In the genomic region with DNA sequence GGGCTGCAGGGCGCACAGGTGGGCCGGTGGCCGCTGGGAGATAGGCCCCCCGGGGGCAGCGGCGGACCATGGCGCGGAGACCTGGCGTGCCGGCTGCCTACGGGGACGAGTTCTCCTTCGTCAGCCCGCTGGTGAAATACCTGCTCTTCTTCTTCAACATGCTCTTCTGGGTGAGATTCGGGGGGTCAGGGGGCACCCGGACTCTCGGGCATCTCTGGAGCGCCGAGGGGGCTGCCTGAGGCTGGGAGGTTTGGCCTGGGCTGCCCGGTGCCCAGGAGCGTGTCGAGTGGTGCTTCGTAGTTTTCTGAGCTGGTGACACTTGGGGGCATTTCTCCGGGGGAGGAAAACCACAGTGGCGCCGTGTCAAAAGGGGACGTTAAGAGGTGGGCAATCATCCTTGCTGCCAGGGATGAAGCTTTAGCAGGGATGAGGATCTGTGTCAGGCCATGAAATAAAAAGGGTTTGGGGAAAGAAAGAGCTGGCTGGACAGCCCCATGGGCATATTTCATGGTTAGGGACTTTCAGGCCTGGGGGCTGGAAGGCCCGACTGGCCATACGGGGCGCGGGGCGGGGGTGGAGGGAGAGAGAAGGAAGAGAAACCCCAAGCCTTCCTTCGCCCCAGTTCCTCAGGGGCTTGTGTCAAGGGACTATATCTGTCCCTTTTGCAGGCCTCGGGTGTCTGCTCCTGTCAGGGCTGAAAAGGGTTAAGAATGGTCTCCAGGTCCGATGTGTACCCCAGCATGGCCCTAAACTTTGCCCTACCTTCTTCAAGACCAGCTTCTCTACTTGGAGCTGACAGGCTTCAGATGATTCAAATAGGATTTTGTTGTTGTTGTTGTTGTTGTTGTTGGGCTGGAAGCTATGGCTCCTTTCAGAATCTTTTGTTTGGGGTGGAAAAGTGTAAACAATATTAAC, we compare ENCODE assay signal across 8 mouse cellular contexts. TPM values are rescaled to one million over a fixed set of nuclear protein-coding genes. Genes with fewer than 3 reads are reported as not detected.
DNase-seq lines count a peak whose midpoint lies in the region; ATAC-seq and TF ChIP-seq lines count a peak whose summit lies in the region.

No protein-coding gene starts in this region.

- peaks cover 41% of the 10 kb centered on the region for H3K27me3 ChIP-seq in heart, embryonic 12.5 days (replicated peaks)
- H3K27me3 ChIP-seq in ES-Bruce4 (ENCODE audit: control insufficient read depth, insufficient read depth, low read length, poor library complexity, severe bottlenecking), result no peaks in the 10 kb centered on the region
- H3K27me3 ChIP-seq in forebrain, embryonic 15.5 days, result peaks cover 10% of the 10 kb centered on the region; the same call in 1 of the 2 replicates
- H3K27me3 ChIP-seq in liver, embryonic 11.5 days (replicated peaks; ENCODE audit: control insufficient read depth, insufficient read depth, low read length), result peaks cover 20% of the 10 kb centered on the region

- H3K4me3 ChIP-seq in heart, embryonic 12.5 days, result peak overlapping the region; percentile 93
- H3K4me3 ChIP-seq in ES-Bruce4 (ENCODE audit: low read depth, low read length), result peak overlapping the region; percentile 76
- peak overlapping the region; percentile 66 for H3K4me3 ChIP-seq in forebrain, embryonic 15.5 days
- H3K4me3 ChIP-seq in liver, embryonic 11.5 days (ENCODE audit: low read depth, low read length), result peak overlapping the region; percentile 90

- peak overlapping the region; percentile 93 for H3K9ac ChIP-seq in heart, embryonic 12.5 days
- peak overlapping the region; percentile 83 for H3K9ac ChIP-seq in ES-Bruce4 (ENCODE audit: low read depth, poor library complexity, severe bottlenecking)
- H3K9ac ChIP-seq in forebrain, embryonic 15.5 days (replicated peaks), result peak overlapping the region; percentile 71
- peak overlapping the region; percentile 95 for H3K9ac ChIP-seq in liver, embryonic 11.5 days (ENCODE audit: low read depth, low read length)

- peak overlapping the region; percentile 99 for H3K4me2 ChIP-seq in heart, embryonic 12.5 days
- peak overlapping the region; percentile 96 for H3K4me2 ChIP-seq in forebrain, embryonic 15.5 days (replicated peaks)
- H3K4me2 ChIP-seq in liver, embryonic 11.5 days, result peak overlapping the region; percentile 73

- TF ChIP-seq POLR2A in ES-Bruce4 (IDR thresholded peaks at IDR 0.05; ENCODE audit: insufficient read depth, low read length), result no peak

- no peaks in the 10 kb centered on the region for H3K9me3 ChIP-seq in heart, embryonic 12.5 days (replicated peaks)
- H3K9me3 ChIP-seq in ES-Bruce4 (replicated peaks; ENCODE audit: control insufficient read depth, insufficient read depth, low read length, poor library complexity, severe bottlenecking), result no peaks in the 10 kb centered on the region
- no peaks in the 10 kb centered on the region for H3K9me3 ChIP-seq in forebrain, embryonic 15.5 days
- H3K9me3 ChIP-seq in liver, embryonic 11.5 days (ENCODE audit: control insufficient read depth, low read length), result no peaks in the 10 kb centered on the region

- TF ChIP-seq CTCF in ES-Bruce4 (IDR thresholded peaks at IDR 0.05; ENCODE audit: low read depth, low read length), result no peak

- ATAC-seq in heart, embryonic 12.5 days (ENCODE audit: insufficient number of reproducible peaks, low FRiP score), result no peak
- ATAC-seq in forebrain, embryonic 15.5 days (replicated peaks), result peak; percentile 44; the same call in 1 of the 2 replicates
- ATAC-seq in liver, embryonic 11.5 days (replicated peaks; ENCODE audit: low FRiP score), result no peak
- no peak for ATAC-seq in erythroid progenitor cell, adult 5-6 weeks (replicated peaks; ENCODE audit: low FRiP score, poor library complexity, severe bottlenecking)

- no peak overlapping the region for H3K27ac ChIP-seq in heart, embryonic 12.5 days (ENCODE audit: poor library complexity, severe bottlenecking)
- H3K27ac ChIP-seq in ES-Bruce4 (ENCODE audit: insufficient read depth, low read length), result no peak overlapping the region
- no peak overlapping the region for H3K27ac ChIP-seq in forebrain, embryonic 15.5 days (replicated peaks)
- peak overlapping the region; percentile 77 for H3K27ac ChIP-seq in liver, embryonic 11.5 days (ENCODE audit: low read depth, low read length)

- peaks cover 18% of the 10 kb centered on the region for H3K4me1 ChIP-seq in heart, embryonic 12.5 days (replicated peaks)
- H3K4me1 ChIP-seq in ES-Bruce4 (ENCODE audit: control insufficient read depth, insufficient read depth, low read length), result no peaks in the 10 kb centered on the region
- H3K4me1 ChIP-seq in forebrain, embryonic 15.5 days, result peaks cover 13% of the 10 kb centered on the region
- peaks cover 17% of the 10 kb centered on the region for H3K4me1 ChIP-seq in liver, embryonic 11.5 days (replicated peaks; ENCODE audit: control insufficient read depth, insufficient read depth, low read length)

- no peak for TF ChIP-seq EP300 in ES-Bruce4 (IDR thresholded peaks at IDR 0.05; ENCODE audit: insufficient read depth, low read depth, low read length)

- 8% methylated on average over 35 of the region's 35 CpGs for WGBS in heart, embryonic 12.5 days
- WGBS in forebrain, embryonic 15.5 days, result 3% methylated on average over 34 of the region's 35 CpGs
- 4% methylated on average over 35 of the region's 35 CpGs for WGBS in liver, embryonic 11.5 days

- DNase-seq in heart, adult 11 months, result no peak
- DNase-seq in liver, embryonic 11.5 days (ENCODE audit: low spot score), result peak; percentile 58
- DNase-seq in adrenal gland, postnatal 14 days, result no peak
- no peak for DNase-seq in urinary bladder, adult 2 months (ENCODE audit: low spot score)

- no peaks in the 10 kb centered on the region for H3K36me3 ChIP-seq in heart, embryonic 12.5 days
- no peaks in the 10 kb centered on the region for H3K36me3 ChIP-seq in ES-Bruce4 (ENCODE audit: control insufficient read depth, insufficient read depth, low read length, poor library complexity, severe bottlenecking)
- H3K36me3 ChIP-seq in forebrain, embryonic 15.5 days, result no peaks in the 10 kb centered on the region
- H3K36me3 ChIP-seq in liver, embryonic 11.5 days (ENCODE audit: control insufficient read depth, insufficient read depth, low read length), result 0 out of 2 replicates have a peak, but pooled peaks cover 2% of the 10 kb centered on the region

RNA-seq across cellular contexts. Expression of a gene that starts 0.6 kb away (rescaled TPM):
- polyA plus RNA-seq in heart, embryonic 12.5 days (2016; fragmentation: Nextera tagmentation; extraction: Ambion mirVana), result 11.2 and 11.9 TPM in 2 replicates
- polyA plus RNA-seq in ES-Bruce4 (2011; ENCODE audit: insufficient read depth, insufficient read length, low read depth, missing spikeins), result 7.1 and 9.6 TPM in 2 replicates
- 5.0 and 7.4 TPM in 2 replicates for polyA plus RNA-seq in forebrain, embryonic 15.5 days (2015; fragmentation: Nextera tagmentation; extraction: Ambion mirVana)
- 44.8 and 53.0 TPM in 2 replicates for polyA plus RNA-seq in liver, embryonic 11.5 days (2014; fragmentation: Nextera tagmentation; extraction: Ambion mirVana)
- total RNA-seq in adrenal gland, postnatal 14 days (2021), result 3.8 and 8.0 TPM in 2 replicates
- 2.0 and 2.2 TPM in 2 replicates for polyA plus RNA-seq in urinary bladder, adult 2 months (2012; rRNA removed)
- 519 and 520 TPM in 2 replicates for total RNA-seq in erythroid progenitor cell, adult 5-6 weeks (2015; ENCODE audit: low replicate concordance)
- total RNA-seq in erythroid progenitor cell, adult 5-6 weeks (2017; ENCODE audit: low replicate concordance), result 729 and 794 TPM in 2 replicates

RNA-seq across cellular contexts. Expression of a gene that starts 40.7 kb away (rescaled TPM):
- 26.4 and 27.1 TPM in 2 replicates for polyA plus RNA-seq in heart, embryonic 12.5 days (2016; fragmentation: Nextera tagmentation; extraction: Ambion mirVana)
- polyA plus RNA-seq in ES-Bruce4 (2011; ENCODE audit: insufficient read depth, insufficient read length, low read depth, missing spikeins), result 26.5 and 28.2 TPM in 2 replicates
- polyA plus RNA-seq in forebrain, embryonic 15.5 days (2015; fragmentation: Nextera tagmentation; extraction: Ambion mirVana), result 14.4 and 16.3 TPM in 2 replicates
- 22.3 and 22.5 TPM in 2 replicates for polyA plus RNA-seq in liver, embryonic 11.5 days (2014; fragmentation: Nextera tagmentation; extraction: Ambion mirVana)
- total RNA-seq in adrenal gland, postnatal 14 days (2021), result 43.9 and 45.0 TPM in 2 replicates
- 30.5 and 42.6 TPM in 2 replicates for polyA plus RNA-seq in urinary bladder, adult 2 months (2012; rRNA removed)
- 1.1 and 2.5 TPM in 2 replicates for total RNA-seq in erythroid progenitor cell, adult 5-6 weeks (2015; ENCODE audit: low replicate concordance)
- 0.08 and 0.77 TPM in 2 replicates for total RNA-seq in erythroid progenitor cell, adult 5-6 weeks (2017; ENCODE audit: low replicate concordance)
